Mouse (Mus musculus): ENCODE measurements at regions not wholly inside any gene's neighbourhood (a gene's known extent, or its start where the extent isn't known, plus 50 kb on each side); places are given as distances from the start of the nearest gene placed in this dataset.

GRCm38 (mm10) chr13:78426306-78426921 is 226.9 kb upstream of the Nr2f1 start:
- H3K4me3 ChIP-seq (ENCODE audit: insufficient read depth in 1 of 2, low read depth in 1 of 2, low read length in 2 of 2, poor library complexity in 1 of 2, severe bottlenecking in 1 of 2), result no peak overlapping the region
- H3K4me1 ChIP-seq (ENCODE audit: control insufficient read depth in 2 of 2, insufficient read depth in 2 of 2, low read length in 2 of 2, poor library complexity in 1 of 2), result peaks cover 3 to 4% of the 10 kb centered on the region in 2 experiments; a peak in 3 of 4 replicates
- no peak for DNase-seq (ENCODE audit: low read depth, low spot score)
- TF ChIP-seq ZNF384 (IDR thresholded peaks at IDR 0.05; ENCODE audit: low read depth, low read length), result no peak
- TF ChIP-seq MAFK (IDR thresholded peaks at IDR 0.05; ENCODE audit: insufficient read depth, low read depth, low read length), result no peak
- no peak for TF ChIP-seq ZC3H11A (IDR thresholded peaks at IDR 0.05; ENCODE audit: borderline replicate concordance, low read depth, low read length)
- no peak for TF ChIP-seq HCFC1 (IDR thresholded peaks at IDR 0.05; ENCODE audit: borderline replicate concordance, insufficient read depth, low read length)
- no peak for TF ChIP-seq CHD2 (IDR thresholded peaks at IDR 0.05; ENCODE audit: low read depth, low read length)
- no peaks in the 10 kb centered on the region for H3K36me3 ChIP-seq (ENCODE audit: control insufficient read depth, insufficient read depth, low read length, poor library complexity, severe bottlenecking)
- no peak overlapping the region for H3K27ac ChIP-seq (ENCODE audit: insufficient read depth, low read depth, low read length, poor library complexity, severe bottlenecking)
- in situ Hi-C loops (cut with MboI; ENCODE audit: low sequenced_read_pairs in 2 of 2, unreplicated experiment in 2 of 2), result no loop called here
- no peak overlapping the region for H3K9ac ChIP-seq (ENCODE audit: insufficient read depth, low read depth, low read length, poor library complexity, severe bottlenecking)
- no peaks in the 10 kb centered on the region for H3K9me3 ChIP-seq (ENCODE audit: control insufficient read depth, insufficient read depth, low read depth, low read length)

DNA sequence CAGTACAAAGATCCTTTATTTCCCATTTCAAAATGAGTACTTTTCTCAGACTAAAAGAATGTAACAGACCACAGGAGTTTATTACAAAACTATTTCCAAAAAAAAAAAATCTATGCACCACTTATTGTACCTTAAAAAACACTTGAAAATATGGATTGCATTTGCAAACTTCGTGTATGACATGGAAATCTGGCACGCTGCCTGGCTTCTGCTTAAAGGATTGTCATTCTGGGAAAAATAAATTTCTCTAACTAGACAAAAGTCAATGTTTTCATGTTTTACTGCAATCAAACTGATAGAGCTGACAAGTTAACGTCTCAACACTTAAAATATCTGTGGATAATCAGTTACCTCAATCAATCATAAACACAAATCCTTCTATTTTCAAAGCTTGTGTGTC is 205.5 kb upstream of the Nr2f1 start:
- Histone ChIP-seq H3K4me3 (ENCODE audit: insufficient read depth in 1 of 2, low read depth in 1 of 2, low read length in 2 of 2, poor library complexity in 1 of 2, severe bottlenecking in 1 of 2) (no peak overlapping the region), H3K9me3 (ENCODE audit: control insufficient read depth, insufficient read depth, low read depth, low read length) (no peaks in the 10 kb centered on the region), H3K27ac (ENCODE audit: insufficient read depth, low read depth, low read length, poor library complexity, severe bottlenecking) (no peak overlapping the region), H3K4me1 (ENCODE audit: control insufficient read depth in 2 of 2, insufficient read depth in 2 of 2, low read length in 2 of 2, poor library complexity in 1 of 2) (no peaks in the 10 kb centered on the region), H3K36me3 (ENCODE audit: control insufficient read depth, insufficient read depth, low read length, poor library complexity, severe bottlenecking) (no peaks in the 10 kb centered on the region), H3K9ac (ENCODE audit: insufficient read depth, low read depth, low read length, poor library complexity, severe bottlenecking) (no peak overlapping the region)
- no peak for TF ChIP-seq CHD2 (IDR thresholded peaks at IDR 0.05; ENCODE audit: low read depth, low read length)
- no peak for TF ChIP-seq ZNF384 (IDR thresholded peaks at IDR 0.05; ENCODE audit: low read depth, low read length)
- no peak for TF ChIP-seq HCFC1 (IDR thresholded peaks at IDR 0.05; ENCODE audit: borderline replicate concordance, insufficient read depth, low read length)
- no peak for TF ChIP-seq MAFK (IDR thresholded peaks at IDR 0.05; ENCODE audit: insufficient read depth, low read depth, low read length)
- no peak for TF ChIP-seq ZC3H11A (IDR thresholded peaks at IDR 0.05; ENCODE audit: borderline replicate concordance, low read depth, low read length)
- DNase-seq (ENCODE audit: low read depth, low spot score), result no peak
- in situ Hi-C loops (cut with MboI; ENCODE audit: low sequenced_read_pairs in 2 of 2, unreplicated experiment in 2 of 2), result no loop called here

DNA sequence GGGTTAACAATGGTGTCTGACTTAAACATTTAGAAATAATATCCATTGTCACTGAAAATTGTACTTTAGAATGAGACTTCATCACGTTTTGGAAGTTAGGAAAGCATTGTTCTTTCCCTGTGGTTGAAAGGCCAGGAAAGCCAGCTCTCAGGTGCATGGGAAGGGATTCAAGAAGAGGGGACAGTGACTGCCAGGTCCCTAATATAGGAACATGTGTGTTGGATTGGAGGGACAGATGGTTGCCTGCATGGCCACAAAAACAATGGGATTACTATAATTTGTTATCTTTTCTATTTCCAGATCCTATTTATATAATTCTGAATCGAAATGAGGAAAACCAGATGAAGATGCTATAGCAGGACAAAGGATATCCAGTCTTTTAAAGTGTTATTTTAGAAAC is 184.2 kb upstream of the Nr2f1 start:
- no peak for TF ChIP-seq MAFK (IDR thresholded peaks at IDR 0.05; ENCODE audit: insufficient read depth, low read depth, low read length)
- no peak for TF ChIP-seq CHD2 (IDR thresholded peaks at IDR 0.05; ENCODE audit: low read depth, low read length)
- no peak for TF ChIP-seq HCFC1 (IDR thresholded peaks at IDR 0.05; ENCODE audit: borderline replicate concordance, insufficient read depth, low read length)
- TF ChIP-seq ZC3H11A (IDR thresholded peaks at IDR 0.05; ENCODE audit: borderline replicate concordance, low read depth, low read length), result no peak
- no peak for TF ChIP-seq ZNF384 (IDR thresholded peaks at IDR 0.05; ENCODE audit: low read depth, low read length)
- Histone ChIP-seq H3K9me3 (ENCODE audit: control insufficient read depth, insufficient read depth, low read depth, low read length) (no peaks in the 10 kb centered on the region), H3K36me3 (ENCODE audit: control insufficient read depth, insufficient read depth, low read length, poor library complexity, severe bottlenecking) (no peaks in the 10 kb centered on the region), H3K9ac (ENCODE audit: insufficient read depth, low read depth, low read length, poor library complexity, severe bottlenecking) (no peak overlapping the region), H3K4me1 (ENCODE audit: control insufficient read depth in 2 of 2, insufficient read depth in 2 of 2, low read length in 2 of 2, poor library complexity in 1 of 2) (no peaks in the 10 kb centered on the region), H3K27ac (ENCODE audit: insufficient read depth, low read depth, low read length, poor library complexity, severe bottlenecking) (no peak overlapping the region), H3K4me3 (ENCODE audit: insufficient read depth in 1 of 2, low read depth in 1 of 2, low read length in 2 of 2, poor library complexity in 1 of 2, severe bottlenecking in 1 of 2) (no peak overlapping the region)
- DNase-seq (ENCODE audit: low read depth, low spot score), result no peak
- in situ Hi-C loops (cut with MboI; ENCODE audit: low sequenced_read_pairs in 2 of 2, unreplicated experiment in 2 of 2), result no loop called here

DNA sequence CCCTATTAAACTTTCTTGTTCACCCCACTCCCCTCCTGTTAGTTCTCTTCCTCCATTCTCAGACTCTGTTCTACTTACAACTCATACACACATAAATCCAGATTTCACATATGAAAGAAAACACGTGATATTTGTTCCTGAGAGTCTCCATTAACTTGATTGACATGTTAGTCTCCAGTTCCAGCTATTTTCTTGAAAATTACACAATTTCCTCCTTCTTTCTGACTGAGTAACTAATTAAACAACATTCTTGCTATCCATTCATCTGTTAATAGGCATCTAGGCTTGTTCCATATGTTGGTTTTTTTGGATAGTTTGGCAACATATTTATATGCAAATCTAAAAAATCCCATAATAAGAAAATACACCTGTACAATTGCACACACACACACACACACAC is 161.7 kb upstream of the Nr2f1 start:
- Histone ChIP-seq H3K27ac (ENCODE audit: insufficient read depth, low read depth, low read length, poor library complexity, severe bottlenecking) (no peak overlapping the region), H3K4me3 (ENCODE audit: insufficient read depth in 1 of 2, low read depth in 1 of 2, low read length in 2 of 2, poor library complexity in 1 of 2, severe bottlenecking in 1 of 2) (no peak overlapping the region), H3K9ac (ENCODE audit: insufficient read depth, low read depth, low read length, poor library complexity, severe bottlenecking) (no peak overlapping the region), H3K36me3 (ENCODE audit: control insufficient read depth, insufficient read depth, low read length, poor library complexity, severe bottlenecking) (no peaks in the 10 kb centered on the region), H3K9me3 (ENCODE audit: control insufficient read depth, insufficient read depth, low read depth, low read length) (no peaks in the 10 kb centered on the region), H3K4me1 (ENCODE audit: control insufficient read depth in 2 of 2, insufficient read depth in 2 of 2, low read length in 2 of 2, poor library complexity in 1 of 2) (no peaks in the 10 kb centered on the region)
- TF ChIP-seq HCFC1 (IDR thresholded peaks at IDR 0.05; ENCODE audit: borderline replicate concordance, insufficient read depth, low read length) (no peak), MAFK (IDR thresholded peaks at IDR 0.05; ENCODE audit: insufficient read depth, low read depth, low read length) (no peak), ZC3H11A (IDR thresholded peaks at IDR 0.05; ENCODE audit: borderline replicate concordance, low read depth, low read length) (no peak), CHD2 (IDR thresholded peaks at IDR 0.05; ENCODE audit: low read depth, low read length) (no peak), ZNF384 (IDR thresholded peaks at IDR 0.05; ENCODE audit: low read depth, low read length) (no peak)
- in situ Hi-C loops (cut with MboI; ENCODE audit: low sequenced_read_pairs in 2 of 2, unreplicated experiment in 2 of 2), result no loop called here
- DNase-seq (ENCODE audit: low read depth, low spot score), result no peak
